Mouse (Mus musculus): ENCODE measurements around the gene Ces3a. TPM values are rescaled to one million over a fixed set of nuclear protein-coding genes. Genes with fewer than 3 reads are reported as not detected.
"Not testable (repeated sequence)": the region's sequence is repeated elsewhere in the genome, so short reads cannot be mapped to it uniquely, and the experiment has no call there.

Ces3a gene
- polyA plus RNA-seq, 1 experiment from 2014 or later = not detected

- no peak overlapping the region for H3K4me2 ChIP-seq
- H3K9ac ChIP-seq = no peak overlapping the region
- no peak overlapping the region for H3K4me3 ChIP-seq
- 0% methylated on average over 1 of the region's 1 CpGs for WGBS
- no peak for ATAC-seq (ENCODE audit: low read depth)
- H3K36me3 ChIP-seq = no peaks in the 10 kb centered on the region
- H3K9me3 ChIP-seq = no peaks in the 10 kb centered on the region
- no peak overlapping the region for H3K27ac ChIP-seq (replicated peaks)
- H3K27me3 ChIP-seq = no peaks in the 10 kb centered on the region
- H3K4me1 ChIP-seq (replicated peaks) = no peaks in the 10 kb centered on the region
These were observed 18.4 kb downstream of the Ces3a start for GRCm38 (mm10) chr8:105066761-105067160.

- H3K9ac ChIP-seq; H3K4me3 ChIP-seq; H3K4me1 ChIP-seq (replicated peaks); ATAC-seq (ENCODE audit: low read depth); H3K27me3 ChIP-seq; H3K9me3 ChIP-seq; H3K27ac ChIP-seq (replicated peaks); H3K4me2 ChIP-seq; H3K36me3 ChIP-seq: not testable (repeated sequence)
- WGBS = 72% methylated on average over 7 of the region's 7 CpGs
These were observed 19.5 kb downstream of the Ces3a start for GRCm38 (mm10) chr8:105067905-105068304.

GRCm38 (mm10) chr8:105068971-105069370, 20.6 kb downstream of the Ces3a start:
- H3K9me3 ChIP-seq = no peaks in the 10 kb centered on the region
- no peaks in the 10 kb centered on the region for H3K36me3 ChIP-seq
- ATAC-seq (ENCODE audit: low read depth) = no peak
- H3K4me2 ChIP-seq = no peak overlapping the region
- H3K4me3 ChIP-seq = no peak overlapping the region
- no peak overlapping the region for H3K27ac ChIP-seq (replicated peaks)
- H3K4me1 ChIP-seq (replicated peaks) = no peaks in the 10 kb centered on the region
- no peaks in the 10 kb centered on the region for H3K27me3 ChIP-seq
- H3K9ac ChIP-seq = no peak overlapping the region

GRCm38 (mm10) chr8:105076601-105077000, 28.2 kb downstream of the Ces3a start:
- Histone ChIP-seq H3K4me1 (replicated peaks) (no peaks in the 10 kb centered on the region), H3K4me3 (no peak overlapping the region), H3K27ac (replicated peaks) (no peak overlapping the region), H3K27me3 (no peaks in the 10 kb centered on the region), H3K4me2 (no peak overlapping the region), H3K9ac (no peak overlapping the region), H3K36me3 (no peaks in the 10 kb centered on the region), H3K9me3 (no peaks in the 10 kb centered on the region)
- no peak for ATAC-seq (ENCODE audit: low read depth)
- 94% methylated on average over 4 of the region's 4 CpGs for WGBS

- Histone ChIP-seq H3K4me3 (no peak overlapping the region), H3K9me3 (no peaks in the 10 kb centered on the region), H3K4me1 (replicated peaks) (no peaks in the 10 kb centered on the region), H3K4me2 (no peak overlapping the region), H3K27me3 (no peaks in the 10 kb centered on the region), H3K27ac (replicated peaks) (no peak overlapping the region), H3K9ac (no peak overlapping the region), H3K36me3 (no peaks in the 10 kb centered on the region)
- WGBS = 75% methylated on average over 6 of the region's 6 CpGs
- no peak for ATAC-seq (ENCODE audit: low read depth)
These were observed 28.7 kb downstream of the Ces3a start for GRCm38 (mm10) chr8:105077071-105077470.

- Histone ChIP-seq H3K9me3 (no peaks in the 10 kb centered on the region), H3K27ac (replicated peaks) (no peak overlapping the region), H3K4me2 (no peak overlapping the region), H3K4me1 (replicated peaks) (no peaks in the 10 kb centered on the region), H3K36me3 (no peaks in the 10 kb centered on the region), H3K9ac (no peak overlapping the region), H3K27me3 (no peaks in the 10 kb centered on the region), H3K4me3 (no peak overlapping the region)
- WGBS = 89% methylated on average over 5 of the region's 5 CpGs
- ATAC-seq (ENCODE audit: low read depth) = no peak
These were observed 30.2 kb downstream of the Ces3a start for GRCm38 (mm10) chr8:105078591-105078990.

- Histone ChIP-seq H3K4me1 (replicated peaks) (no peaks in the 10 kb centered on the region), H3K27ac (replicated peaks) (no peak overlapping the region), H3K4me3 (no peak overlapping the region), H3K4me2 (no peak overlapping the region), H3K9ac (no peak overlapping the region), H3K27me3 (no peaks in the 10 kb centered on the region), H3K9me3 (no peaks in the 10 kb centered on the region), H3K36me3 (no peaks in the 10 kb centered on the region)
- no peak for ATAC-seq (ENCODE audit: low read depth)
- 73% methylated on average over 5 of the region's 5 CpGs for WGBS
These were observed 32.5 kb downstream of the Ces3a start for GRCm38 (mm10) chr8:105080814-105081336.

GRCm38 (mm10) chr8:105083449-105084050, 35.1 kb downstream of the Ces3a start, which contains the start of gene Ces3b:
TSS of gene Ces3b (plus strand) at chr8:105083753.
- Histone ChIP-seq H3K27me3 (no peaks in the 10 kb centered on the region), H3K36me3 (no peaks in the 10 kb centered on the region), H3K4me1 (replicated peaks) (no peaks in the 10 kb centered on the region), H3K9ac (no peak within 1 kb of the TSS), H3K4me2 (no peak within 1 kb of the TSS), H3K4me3 (no peak within 1 kb of the TSS), H3K9me3 (no peaks in the 10 kb centered on the region), H3K27ac (replicated peaks) (no peak within 1 kb of the TSS)
- 80% methylated on average over 7 of the region's 7 CpGs for WGBS
- ATAC-seq (ENCODE audit: low read depth) = no peak

- ATAC-seq (ENCODE audit: low read depth); H3K27me3 ChIP-seq; H3K4me3 ChIP-seq; H3K9ac ChIP-seq; H3K9me3 ChIP-seq; H3K4me1 ChIP-seq (replicated peaks); H3K27ac ChIP-seq (replicated peaks); H3K4me2 ChIP-seq; H3K36me3 ChIP-seq: not testable (repeated sequence)
- 81% methylated on average over 5 of the region's 5 CpGs for WGBS
These were observed 39.8 kb downstream of the Ces3a start for GRCm38 (mm10) chr8:105088166-105088565.

- Histone ChIP-seq H3K36me3 (no peaks in the 10 kb centered on the region), H3K4me2 (no peak overlapping the region), H3K9ac (no peak overlapping the region), H3K27ac (replicated peaks) (no peak overlapping the region), H3K9me3 (no peaks in the 10 kb centered on the region), H3K4me3 (no peak overlapping the region), H3K27me3 (no peaks in the 10 kb centered on the region), H3K4me1 (replicated peaks) (no peaks in the 10 kb centered on the region)
- no peak for ATAC-seq (ENCODE audit: low read depth)
- WGBS = 72% methylated on average over 4 of the region's 4 CpGs
These were observed 40.2 kb downstream of the Ces3a start for GRCm38 (mm10) chr8:105088581-105088980.

GRCm38 (mm10) chr8:105093992-105094391, 45.6 kb downstream of the Ces3a start:
- H3K4me2 ChIP-seq = no peak overlapping the region
- no peak overlapping the region for H3K27ac ChIP-seq (replicated peaks)
- H3K9ac ChIP-seq = no peak overlapping the region
- no peak overlapping the region for H3K4me3 ChIP-seq
- no peaks in the 10 kb centered on the region for H3K4me1 ChIP-seq (replicated peaks)
- ATAC-seq (ENCODE audit: low read depth) = no peak
- no peaks in the 10 kb centered on the region for H3K9me3 ChIP-seq
- no peaks in the 10 kb centered on the region for H3K36me3 ChIP-seq
- H3K27me3 ChIP-seq = no peaks in the 10 kb centered on the region
- WGBS = 72% methylated on average over 3 of the region's 3 CpGs

- not testable (repeated sequence) for H3K4me3 ChIP-seq; H3K27ac ChIP-seq (replicated peaks); H3K36me3 ChIP-seq; H3K9me3 ChIP-seq; ATAC-seq (ENCODE audit: low read depth); H3K4me1 ChIP-seq (replicated peaks); H3K27me3 ChIP-seq; H3K9ac ChIP-seq; H3K4me2 ChIP-seq
- WGBS = 75% methylated on average over 4 of the region's 4 CpGs
These were observed 53.8 kb downstream of the Ces3a start for GRCm38 (mm10) chr8:105102101-105102785.

- 81% methylated on average over 5 of the region's 5 CpGs for WGBS
- not testable (repeated sequence) for ATAC-seq (ENCODE audit: low read depth)
These were observed 55.3 kb downstream of the Ces3a start for GRCm38 (mm10) chr8:105103701-105104100.

More at GRCm38 (mm10) chr8:105103701-105104100, 55.3 kb downstream of the Ces3a start:
- not testable (repeated sequence) for H3K36me3 ChIP-seq; H3K4me2 ChIP-seq; H3K9ac ChIP-seq; H3K27ac ChIP-seq (replicated peaks); H3K27me3 ChIP-seq; H3K9me3 ChIP-seq; H3K4me1 ChIP-seq (replicated peaks); H3K4me3 ChIP-seq
